Mouse (Mus musculus) ovary, adult 18-20 months (tissue): ENCODE data around the gene Rab3gap2.
"Not testable (repeated sequence)": the region's sequence is repeated elsewhere in the genome, so short reads cannot be mapped to it uniquely, and the experiment has no call there.

Experiments used
- DNase-seq: peaks from one replicate; pipeline ENCODE4 v3.0.0; 2022; ENCODE audit warnings: low spot score, mixed read lengths

Rab3gap2 gene

GRCm38 (mm10) chr1:185283247-185283646, 79.3 kb downstream of the Rab3gap2 start:
- DNase-seq = no peak

GRCm38 (mm10) chr1:185284740-185285139, 80.8 kb downstream of the Rab3gap2 start:
- DNase-seq = no peak

- no peak for DNase-seq
These were observed 81.3 kb downstream of the Rab3gap2 start for GRCm38 (mm10) chr1:185285171-185285570.

GRCm38 (mm10) chr1:185287066-185287465, 83.1 kb downstream of the Rab3gap2 start:
- no peak for DNase-seq

GRCm38 (mm10) chr1:185289231-185289630, 85.3 kb downstream of the Rab3gap2 start:
- no peak for DNase-seq

- no peak for DNase-seq
These were observed 87.4 kb downstream of the Rab3gap2 start for GRCm38 (mm10) chr1:185291336-185291735.

- no peak for DNase-seq
These were observed 88.9 kb downstream of the Rab3gap2 start for GRCm38 (mm10) chr1:185292646-185293360.

GRCm38 (mm10) chr1:185296850-185297249, 92.9 kb downstream of the Rab3gap2 start:
- no peak for DNase-seq

GRCm38 (mm10) chr1:185298496-185298895, 94.6 kb downstream of the Rab3gap2 start:
- DNase-seq = no peak

- DNase-seq = no peak
These were observed 98.9 kb downstream of the Rab3gap2 start for GRCm38 (mm10) chr1:185302816-185303215.

- DNase-seq = no peak
These were observed 102.9 kb downstream of the Rab3gap2 start for GRCm38 (mm10) chr1:185306836-185307235.

GRCm38 (mm10) chr1:185307645-185308044, 103.7 kb downstream of the Rab3gap2 start:
- DNase-seq = no peak

GRCm38 (mm10) chr1:185308334-185308733, 104.4 kb downstream of the Rab3gap2 start:
- DNase-seq = no peak

- DNase-seq = peak; percentile 32
These were observed 105.0 kb downstream of the Rab3gap2 start for GRCm38 (mm10) chr1:185308908-185309307.

GRCm38 (mm10) chr1:185311949-185312348, 108.0 kb downstream of the Rab3gap2 start:
- DNase-seq = no peak

GRCm38 (mm10) chr1:185314546-185314945, 110.6 kb downstream of the Rab3gap2 start:
- no peak for DNase-seq

GRCm38 (mm10) chr1:185315846-185316568, 112.1 kb downstream of the Rab3gap2 start:
- no peak for DNase-seq

- not testable (repeated sequence) for DNase-seq
These were observed 123.9 kb downstream of the Rab3gap2 start for GRCm38 (mm10) chr1:185327754-185328345.

GRCm38 (mm10) chr1:185328721-185329610, 125.0 kb downstream of the Rab3gap2 start, which contains the start of gene Iars2:
Gene Iars2, minus strand, starts transcription at chr1:185329396.
- DNase-seq = peak; percentile 81

GRCm38 (mm10) chr1:185329851-185330250, 125.9 kb downstream of the Rab3gap2 start:
- no peak for DNase-seq

- DNase-seq = no peak
These were observed 127.4 kb downstream of the Rab3gap2 start for GRCm38 (mm10) chr1:185331364-185331763.

GRCm38 (mm10) chr1:185331983-185332430, 128.1 kb downstream of the Rab3gap2 start, which contains the start of gene Bpnt1:
Gene Bpnt1, plus strand, starts transcription at chr1:185332149.
- DNase-seq = peak; percentile 88
